In the genomic region with DNA sequence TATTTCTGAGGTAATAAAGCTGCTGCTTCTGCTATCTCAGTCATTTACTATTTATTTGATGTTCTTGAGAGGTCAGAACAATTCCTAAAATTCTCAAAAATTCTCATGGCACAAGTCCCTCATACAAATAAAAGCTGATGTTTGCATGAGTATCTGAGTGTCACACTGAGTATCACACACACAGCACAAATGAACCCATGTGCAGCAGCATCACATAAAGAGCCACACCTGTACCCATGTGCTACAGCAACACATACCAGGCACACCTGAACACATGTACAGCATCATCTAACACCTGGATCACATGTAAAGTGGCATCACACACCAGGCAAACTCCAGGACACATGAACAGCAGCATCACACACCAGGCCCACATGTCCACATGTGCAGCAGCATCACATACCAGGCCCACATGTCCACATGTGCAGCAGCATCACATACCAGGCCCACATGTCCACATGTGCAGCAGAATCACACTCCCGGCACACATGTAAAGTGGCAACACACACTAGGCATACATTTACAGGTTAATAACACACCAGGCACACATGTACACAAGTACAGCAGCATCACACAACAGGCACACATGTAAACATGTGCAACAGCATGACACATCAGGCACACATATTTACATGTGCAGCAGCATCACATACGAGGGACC, we compare ENCODE assay signal across 8 mouse cellular contexts.
DNase-seq lines count a peak whose midpoint lies in the region; ATAC-seq and TF ChIP-seq lines count a peak whose summit lies in the region.

No protein-coding gene starts in this region.

- no peak for DNase-seq in heart, postnatal 4 days
- peak; percentile 60 for DNase-seq in MEL-GATA-1-ER (ENCODE audit: extremely low read depth, low read depth)
- peak; percentile 48 for DNase-seq in forebrain, embryonic 14.5 days (ENCODE audit: low spot score)
- DNase-seq in liver, embryonic 14.5 days (ENCODE audit: low read depth in 3 of 3, low spot score in 3 of 3): no peak
- no peak for DNase-seq in thymus, postnatal 10 days (ENCODE audit: low spot score in 2 of 2)
- DNase-seq in cerebellum, postnatal 25 days: no peak

- peaks cover 7% of the 10 kb centered on the region for H3K4me1 ChIP-seq in heart, embryonic 15.5 days (replicated peaks)
- no peaks in the 10 kb centered on the region for H3K4me1 ChIP-seq in forebrain, embryonic 14.5 days (ENCODE audit: control insufficient read depth, insufficient read depth, low read length)
- peaks cover 0 to 6% of the 10 kb centered on the region in 2 experiments; a peak in 2 of 4 replicates for H3K4me1 ChIP-seq in liver, embryonic 14.5 days (replicated peaks; ENCODE audit: control insufficient read depth in 2 of 2, insufficient read depth in 2 of 2, low read length in 1 of 2)

- TF ChIP-seq EP300 in liver, embryonic 14.5 days (IDR thresholded peaks at IDR 0.05; ENCODE audit: low read depth): no peak

- no peak for TF ChIP-seq CTCF in liver, embryonic 14.5 days (IDR thresholded peaks at IDR 0.05; ENCODE audit: low read depth)

- ATAC-seq in heart, embryonic 15.5 days (replicated peaks; ENCODE audit: insufficient number of reproducible peaks, insufficient read depth, low FRiP score, low read depth): no peak
- ATAC-seq in forebrain, embryonic 14.5 days: no peak
- ATAC-seq in liver, embryonic 14.5 days (ENCODE audit: insufficient read depth): peak; percentile 21
- ATAC-seq in inflammation-experienced regulatory T-cells, adult 6 months: no peak

- H3K27ac ChIP-seq in heart, embryonic 15.5 days: peak overlapping the region; percentile 94
- peak overlapping the region; percentile 82 for H3K27ac ChIP-seq in forebrain, embryonic 14.5 days (ENCODE audit: low read depth, low read length)
- H3K27ac ChIP-seq in liver, embryonic 14.5 days: peak overlapping the region; percentile 82

- H3K36me3 ChIP-seq in heart, embryonic 15.5 days: no peaks in the 10 kb centered on the region
- H3K36me3 ChIP-seq in forebrain, embryonic 14.5 days (ENCODE audit: control insufficient read depth, insufficient read depth, low read length): no peaks in the 10 kb centered on the region
- H3K36me3 ChIP-seq in liver, embryonic 14.5 days (replicated peaks; ENCODE audit: control insufficient read depth, insufficient read depth, low read depth): no peaks in the 10 kb centered on the region

- peak overlapping the region; percentile 73 for H3K9ac ChIP-seq in heart, embryonic 15.5 days
- peak overlapping the region; percentile 68 for H3K9ac ChIP-seq in forebrain, embryonic 14.5 days (ENCODE audit: low read length)
- H3K9ac ChIP-seq in liver, embryonic 14.5 days (replicated peaks): peak overlapping the region; percentile 56

- no peaks in the 10 kb centered on the region for H3K9me3 ChIP-seq in heart, embryonic 15.5 days (replicated peaks)
- H3K9me3 ChIP-seq in forebrain, embryonic 14.5 days (replicated peaks; ENCODE audit: control insufficient read depth, low read length): no peaks in the 10 kb centered on the region
- H3K9me3 ChIP-seq in liver, embryonic 14.5 days (ENCODE audit: control insufficient read depth, low read length): no peaks in the 10 kb centered on the region

- peak overlapping the region; percentile 69 for H3K4me2 ChIP-seq in heart, embryonic 15.5 days
- H3K4me2 ChIP-seq in forebrain, embryonic 14.5 days (ENCODE audit: low read length): peak overlapping the region; percentile 71
- peak overlapping the region; percentile 87 for H3K4me2 ChIP-seq in liver, embryonic 14.5 days (ENCODE audit: low read depth)

- WGBS in heart, embryonic 15.5 days: 18% methylated on average over 2 of the region's 2 CpGs
- 15% methylated on average over 2 of the region's 2 CpGs for WGBS in forebrain, embryonic 14.5 days
- 30% methylated on average over 2 of the region's 2 CpGs for WGBS in liver, embryonic 14.5 days (ENCODE audit: insufficient replicate concordance)

- H3K4me3 ChIP-seq in heart, embryonic 15.5 days: peak overlapping the region; percentile 73
- H3K4me3 ChIP-seq in forebrain, embryonic 14.5 days (ENCODE audit: low read depth, low read length): peak overlapping the region; percentile 63
- peak overlapping the region; percentile 72 to 78 for H3K4me3 ChIP-seq in liver, embryonic 14.5 days (ENCODE audit: insufficient read depth in 1 of 2, low read depth in 2 of 2, low read length in 2 of 2)

- H3K27me3 ChIP-seq in heart, embryonic 15.5 days: no peaks in the 10 kb centered on the region
- no peaks in the 10 kb centered on the region for H3K27me3 ChIP-seq in forebrain, embryonic 14.5 days (replicated peaks; ENCODE audit: control insufficient read depth, insufficient read depth, low read length)
- no peaks in the 10 kb centered on the region for H3K27me3 ChIP-seq in liver, embryonic 14.5 days (ENCODE audit: control insufficient read depth, insufficient read depth, low read length)

Comparison
In these comparisons a context has a peak if more than half of its experiments do, and no peak if none do; other contexts are left out.
1. DNase-seq: peak in MEL-GATA-1-ER (single experiment) and forebrain, embryonic 14.5 days (single experiment); none in heart, postnatal 4 days (single experiment), liver, embryonic 14.5 days (0 of 3), thymus, postnatal 10 days (0 of 2) and cerebellum, postnatal 25 days (0 of 2).
2. Peak in every context shown above with its lines, with median percentiles within 50 percentile points of each other: H3K27ac ChIP-seq, H3K4me2 ChIP-seq, H3K4me3 ChIP-seq and H3K9ac ChIP-seq.